Mouse (Mus musculus) midbrain, embryonic 11.5 days (tissue): ENCODE data around the gene Rpl3. TPM values are rescaled to one million over a fixed set of nuclear protein-coding genes. Genes with fewer than 3 reads are reported as not detected.

Experiments used
- ATAC-seq: fragments of 200-750 bp; cut with Nextera tagmentation; 2 replicates; pipeline ENCODE4 v1.8.0; 2017; ENCODE audit warnings: moderate TSS enrichment, moderate library complexity; ENCODE audit not compliant: low FRiP score
- DNase-seq: peaks from one replicate; pipeline ENCODE4 v3.0.0; 2015; ENCODE audit warnings: low spot score; ENCODE audit errors: missing footprints
- H3K27ac ChIP-seq: fragments of 300-500 bp; sonication (generic); 2 replicates; pipeline ENCODE4 v1.5.1; 2014; ENCODE audit warnings: low read depth, low read length
- H3K27me3 ChIP-seq: fragments of 300-500 bp; sonication (generic); 2 replicates; pipeline ENCODE4 v1.6.1; 2014; ENCODE audit warnings: mild to moderate bottlenecking, low read length, moderate library complexity, mixed read lengths; ENCODE audit not compliant: control insufficient read depth, insufficient read depth
- H3K36me3 ChIP-seq: fragments of 300-500 bp; sonication (generic); 2 replicates; pipeline ENCODE4 v1.6.1; 2014; ENCODE audit warnings: mild to moderate bottlenecking, low read length, moderate library complexity, mixed read lengths; ENCODE audit not compliant: control insufficient read depth, insufficient read depth
- H3K4me1 ChIP-seq: fragments of 300-500 bp; sonication (generic); 2 replicates; pipeline ENCODE4 v1.6.1; 2014; ENCODE audit warnings: low read length; ENCODE audit not compliant: control insufficient read depth, insufficient read depth
- H3K4me2 ChIP-seq: fragments of 300-500 bp; sonication (generic); 2 replicates; pipeline ENCODE4 v1.6.1; 2014; ENCODE audit warnings: mild to moderate bottlenecking, moderate library complexity
- H3K4me3 ChIP-seq: fragments of 300-500 bp; sonication (generic); 2 replicates; pipeline ENCODE4 v1.5.1; 2014; ENCODE audit warnings: low read depth, low read length
- H3K9ac ChIP-seq: fragments of 300-500 bp; sonication (generic); 2 replicates; pipeline ENCODE4 v1.6.1; 2014; ENCODE audit warnings: low read length
- H3K9me3 ChIP-seq: fragments of 300-500 bp; sonication (generic); 2 replicates; pipeline ENCODE4 v1.6.1; 2016; ENCODE audit warnings: low read length; ENCODE audit not compliant: control insufficient read depth
- WGBS: fragments of 180-500 bp; shearing (Covaris S2); extraction: QIAGEN DNeasy Blood & Tissue Kit; methylation state at CpG from one replicate; pipeline ENCODE4 v1.1.7; 2014; 5-methylcytosine and 5-hydroxymethylcytosine counted together
- polyA plus RNA-seq: library from polyadenylated mRNA; unstranded; fragments of >200 nt; fragmentation: Nextera tagmentation; extraction: Ambion mirVana; gene quantifications from 2 replicates; pipeline ENCODE4 v1.2.1, GENCODE M21; 2014

The Rpl3 gene
- polyA plus RNA-seq, 1 experiment from 2014 or later = 1,032 TPM

DNA sequence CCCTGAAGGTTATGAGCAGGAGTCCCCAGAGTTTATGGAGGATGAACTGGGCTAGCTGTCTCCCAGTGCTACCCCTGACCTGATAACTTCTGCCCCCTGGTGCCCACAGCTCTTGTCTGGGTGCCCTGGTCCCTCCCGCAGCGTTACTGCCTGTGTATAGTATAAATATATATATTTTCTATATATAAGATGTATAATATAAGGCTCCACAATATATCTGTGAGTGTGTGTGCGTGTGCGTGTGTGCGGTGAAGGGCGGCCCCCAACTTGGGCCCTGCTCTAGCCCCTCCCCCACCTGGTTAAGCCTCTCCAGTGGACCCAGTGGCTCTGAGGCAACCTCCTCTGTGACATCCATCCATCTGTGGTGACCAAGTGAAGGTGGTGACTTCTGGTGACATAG is 27.4 kb upstream of the Rpl3 start:
- no peak overlapping the region for H3K4me2 ChIP-seq
- H3K9ac ChIP-seq = no peak overlapping the region
- H3K36me3 ChIP-seq = no peaks in the 10 kb centered on the region
- 88% methylated on average over 6 of the region's 6 CpGs for WGBS
- no peaks in the 10 kb centered on the region for H3K27me3 ChIP-seq
- H3K4me3 ChIP-seq = no peak overlapping the region
- no peaks in the 10 kb centered on the region for H3K4me1 ChIP-seq
- DNase-seq = no peak
- H3K27ac ChIP-seq = no peak overlapping the region
- ATAC-seq = no peak
- H3K9me3 ChIP-seq = no peaks in the 10 kb centered on the region

DNA sequence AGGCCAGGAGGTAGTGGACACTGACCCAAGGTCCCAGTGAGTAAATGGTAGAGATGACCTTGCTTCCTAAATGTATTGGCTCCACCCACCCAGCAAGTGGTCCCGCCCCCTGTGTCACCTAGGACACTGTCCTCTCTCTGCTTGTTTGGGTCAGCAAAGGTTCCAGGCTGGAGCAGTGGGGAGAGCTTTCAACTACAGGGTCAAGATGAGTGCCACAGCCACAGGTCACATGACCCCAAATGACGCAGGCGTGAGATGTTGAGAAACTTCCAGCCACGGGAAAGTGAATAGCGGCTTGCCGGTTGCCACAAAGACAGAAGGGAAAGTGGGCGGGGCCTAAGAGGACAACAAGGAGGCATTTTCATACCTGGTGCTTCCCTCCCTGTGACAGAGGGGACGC is 25.5 kb upstream of the Rpl3 start:
- no peak overlapping the region for H3K9ac ChIP-seq
- H3K36me3 ChIP-seq = no peaks in the 10 kb centered on the region
- no peak overlapping the region for H3K4me2 ChIP-seq
- H3K9me3 ChIP-seq = no peaks in the 10 kb centered on the region
- H3K4me3 ChIP-seq = no peak overlapping the region
- DNase-seq (peak; percentile 39), ATAC-seq (no peak)
- H3K27me3 ChIP-seq = no peaks in the 10 kb centered on the region
- no peaks in the 10 kb centered on the region for H3K4me1 ChIP-seq
- WGBS = 64% methylated on average over 8 of the region's 8 CpGs
- no peak overlapping the region for H3K27ac ChIP-seq

DNA sequence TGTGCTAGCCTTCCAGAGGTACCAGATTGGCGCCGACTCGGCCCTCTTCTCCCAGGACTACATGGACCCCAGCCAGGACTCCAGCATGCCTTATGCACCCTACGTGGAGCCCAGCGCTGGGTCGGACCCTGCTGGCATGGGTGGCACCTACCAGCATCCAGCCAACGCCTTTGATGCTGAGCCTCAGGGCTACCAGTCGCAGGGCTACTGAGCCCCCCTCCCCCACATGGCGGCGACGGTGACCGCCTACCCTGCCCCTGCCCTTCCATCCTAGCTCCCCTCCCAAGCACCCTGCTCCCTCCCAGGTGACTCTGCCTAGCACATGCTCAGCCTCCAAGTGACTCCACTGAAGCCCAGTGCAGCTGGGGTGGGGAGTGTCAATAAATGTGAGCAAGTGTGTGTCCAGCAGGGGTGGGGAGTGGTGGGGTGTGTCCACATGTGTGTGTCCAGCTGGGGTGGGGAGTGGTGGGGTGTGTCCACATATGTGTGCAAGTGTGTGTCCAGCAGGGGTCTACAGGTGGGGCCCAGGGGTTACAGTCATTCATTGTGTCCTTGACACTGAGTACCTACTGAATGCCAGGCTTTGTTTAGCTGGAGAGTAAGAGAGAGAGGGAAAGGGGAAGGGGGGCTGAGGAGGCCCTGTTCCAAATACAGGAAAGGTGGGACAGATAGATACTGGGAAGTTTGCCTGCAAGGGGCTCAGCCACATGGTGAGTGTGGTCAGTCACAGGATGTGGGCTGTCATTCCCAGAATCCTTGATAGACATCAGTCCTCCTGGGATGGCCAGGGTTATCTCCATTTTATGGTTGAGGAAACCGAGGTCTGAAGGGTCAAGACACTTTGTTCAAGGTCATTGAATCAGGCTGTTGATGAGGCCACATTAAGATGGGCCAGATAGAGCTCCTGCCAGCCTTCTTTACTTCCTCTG is 24.5 kb upstream of the Rpl3 start:
- WGBS = 74% methylated on average over 13 of the region's 13 CpGs
- Histone ChIP-seq H3K9me3 (no peaks in the 10 kb centered on the region), H3K36me3 (no peaks in the 10 kb centered on the region), H3K27me3 (no peaks in the 10 kb centered on the region), H3K9ac (no peak overlapping the region), H3K27ac (no peak overlapping the region), H3K4me2 (peak overlapping the region; percentile 25; the same call in 1 of the 2 replicates), H3K4me3 (no peak overlapping the region), H3K4me1 (no peaks in the 10 kb centered on the region)
- ATAC-seq (no peak), DNase-seq (peak; percentile 33)

DNA sequence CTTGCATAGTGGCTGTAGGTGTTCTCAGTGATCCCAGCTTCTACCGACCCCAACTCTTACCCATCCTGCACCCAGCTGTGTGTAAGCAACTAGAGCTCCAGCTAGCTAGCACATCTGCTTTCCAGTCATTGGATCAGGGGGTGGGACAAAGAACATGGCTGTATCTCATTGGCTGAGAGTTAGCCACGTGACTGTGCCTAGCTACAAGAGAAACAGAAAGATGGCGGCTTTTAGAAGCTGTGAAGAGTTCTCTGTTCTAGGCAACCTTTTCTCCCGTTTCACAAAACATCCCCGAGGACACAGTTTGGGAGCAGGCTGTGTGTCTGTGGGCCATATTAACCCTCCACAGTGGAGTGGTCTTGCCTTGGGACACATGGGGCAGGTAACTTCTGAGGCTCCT is 23.6 kb upstream of the Rpl3 start:
- Histone ChIP-seq H3K9me3 (no peaks in the 10 kb centered on the region), H3K27ac (no peak overlapping the region), H3K4me2 (peak overlapping the region; percentile 25; the same call in 1 of the 2 replicates), H3K4me1 (no peaks in the 10 kb centered on the region), H3K9ac (no peak overlapping the region), H3K27me3 (no peaks in the 10 kb centered on the region), H3K4me3 (no peak overlapping the region), H3K36me3 (no peaks in the 10 kb centered on the region)
- DNase-seq (peak; percentile 82), ATAC-seq (no peak)
- 52% methylated on average over 5 of the region's 5 CpGs for WGBS

DNA sequence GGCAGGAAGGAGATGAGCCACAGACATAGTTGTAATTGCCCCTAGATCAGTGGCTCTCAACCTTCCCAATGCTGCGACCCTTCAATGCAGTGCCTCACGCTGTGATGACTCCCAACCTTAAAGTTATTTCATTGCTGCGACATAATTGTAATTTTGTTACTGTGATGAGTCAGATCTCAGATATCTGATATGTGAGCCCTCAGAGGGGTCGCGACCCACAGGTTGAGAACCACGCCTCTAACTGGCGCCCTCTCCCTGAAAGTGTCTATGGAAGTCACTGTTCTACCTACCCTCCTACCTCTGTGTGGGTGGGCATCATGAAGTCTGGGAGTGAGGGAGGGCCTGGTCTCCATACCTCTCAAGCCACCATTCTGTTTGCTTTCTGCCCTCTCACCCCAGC is 22.7 kb upstream of the Rpl3 start:
- H3K27me3 ChIP-seq = no peaks in the 10 kb centered on the region
- no peak for ATAC-seq
- WGBS = 92% methylated on average over 7 of the region's 7 CpGs

DNA sequence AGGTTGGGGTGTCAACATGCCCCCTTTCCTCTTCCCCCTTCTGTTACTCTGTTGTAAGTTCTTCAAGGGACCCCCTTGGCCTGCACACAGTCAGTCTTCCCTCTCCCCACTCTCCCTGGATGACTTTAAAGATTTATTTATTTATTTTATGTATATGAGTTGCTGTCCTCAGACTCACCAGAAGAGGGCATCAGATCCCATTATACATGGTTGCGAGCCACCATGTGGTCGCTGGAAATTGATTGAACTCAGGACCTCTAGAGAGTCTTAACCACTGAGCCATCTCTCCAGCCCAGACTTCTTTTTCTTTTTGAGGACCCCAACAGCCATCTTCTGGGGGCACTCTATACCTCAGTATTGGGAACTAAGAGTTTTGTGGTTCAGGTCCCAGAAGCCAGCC is 20.8 kb upstream of the Rpl3 start:
- H3K4me3 ChIP-seq = no peak overlapping the region
- no peaks in the 10 kb centered on the region for H3K9me3 ChIP-seq
- no peaks in the 10 kb centered on the region for H3K27me3 ChIP-seq
- ATAC-seq (no peak), DNase-seq (peak; percentile 73)
- 33% methylated on average over 2 of the region's 2 CpGs for WGBS
- H3K9ac ChIP-seq = no peak overlapping the region
- no peaks in the 10 kb centered on the region for H3K4me1 ChIP-seq
- H3K36me3 ChIP-seq = no peaks in the 10 kb centered on the region
- no peak overlapping the region for H3K27ac ChIP-seq
- H3K4me2 ChIP-seq = no peak overlapping the region

More for the DNA sequence above, 22.7 kb upstream of the Rpl3 start:
- H3K9ac ChIP-seq = no peak overlapping the region
- H3K4me1 ChIP-seq = no peaks in the 10 kb centered on the region
- H3K4me2 ChIP-seq = no peak overlapping the region
- no peaks in the 10 kb centered on the region for H3K36me3 ChIP-seq
- no peak overlapping the region for H3K27ac ChIP-seq
- H3K9me3 ChIP-seq = no peaks in the 10 kb centered on the region
- no peak for DNase-seq
- H3K4me3 ChIP-seq = no peak overlapping the region

DNA sequence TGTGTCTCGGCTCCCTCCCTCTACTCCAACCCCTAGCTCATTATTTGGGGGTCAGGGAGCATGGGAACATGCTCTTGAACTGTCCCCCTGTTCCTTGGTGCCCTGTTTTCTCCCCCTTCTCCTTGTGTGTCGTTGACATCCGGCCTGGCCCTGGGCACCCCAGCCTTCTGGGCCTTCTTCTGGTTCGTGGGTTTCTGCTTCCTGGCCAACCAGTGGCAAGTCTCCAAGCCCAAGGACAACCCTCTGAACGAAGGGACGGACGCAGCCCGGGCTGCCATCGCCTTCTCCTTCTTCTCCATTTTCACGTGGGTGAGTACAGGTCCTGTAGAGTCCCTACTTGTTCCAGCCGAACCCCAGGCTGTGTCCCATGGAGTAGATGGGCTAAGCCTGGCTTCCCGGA is 19.8 kb upstream of the Rpl3 start:
- Histone ChIP-seq H3K27me3 (no peaks in the 10 kb centered on the region), H3K27ac (no peak overlapping the region), H3K4me3 (no peak overlapping the region), H3K4me2 (no peak overlapping the region), H3K36me3 (no peaks in the 10 kb centered on the region), H3K9me3 (no peaks in the 10 kb centered on the region), H3K4me1 (no peaks in the 10 kb centered on the region), H3K9ac (no peak overlapping the region)
- ATAC-seq = no peak
- 84% methylated on average over 12 of the region's 12 CpGs for WGBS
- DNase-seq = no peak

DNA sequence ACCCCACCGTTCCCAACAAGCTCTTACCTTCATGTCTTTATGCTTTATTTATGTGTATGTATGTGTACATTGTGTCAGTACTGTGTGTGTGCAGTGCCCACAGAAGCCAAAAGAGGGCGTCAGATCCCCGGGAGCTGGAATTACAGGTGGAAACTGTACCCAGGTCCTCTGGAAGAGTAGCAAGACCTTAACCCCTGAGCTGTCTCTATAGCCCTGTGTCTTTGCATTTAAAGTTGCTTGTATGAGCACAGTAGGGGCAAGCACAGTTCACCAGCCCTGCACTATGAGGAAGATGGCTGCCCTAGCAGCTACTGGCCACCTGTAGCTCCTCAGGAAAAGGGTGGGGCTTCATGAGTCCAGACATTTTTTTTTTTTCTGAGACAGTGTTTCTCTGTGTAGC is 15.9 kb upstream of the Rpl3 start:
- Histone ChIP-seq H3K27me3 (no peaks in the 10 kb centered on the region), H3K4me1 (no peaks in the 10 kb centered on the region), H3K4me2 (no peak overlapping the region), H3K36me3 (no peaks in the 10 kb centered on the region), H3K27ac (no peak overlapping the region), H3K4me3 (no peak overlapping the region), H3K9ac (no peak overlapping the region), H3K9me3 (no peaks in the 10 kb centered on the region)
- no peak for ATAC-seq
- DNase-seq = no peak
- 87% methylated on average over 3 of the region's 3 CpGs for WGBS

DNA sequence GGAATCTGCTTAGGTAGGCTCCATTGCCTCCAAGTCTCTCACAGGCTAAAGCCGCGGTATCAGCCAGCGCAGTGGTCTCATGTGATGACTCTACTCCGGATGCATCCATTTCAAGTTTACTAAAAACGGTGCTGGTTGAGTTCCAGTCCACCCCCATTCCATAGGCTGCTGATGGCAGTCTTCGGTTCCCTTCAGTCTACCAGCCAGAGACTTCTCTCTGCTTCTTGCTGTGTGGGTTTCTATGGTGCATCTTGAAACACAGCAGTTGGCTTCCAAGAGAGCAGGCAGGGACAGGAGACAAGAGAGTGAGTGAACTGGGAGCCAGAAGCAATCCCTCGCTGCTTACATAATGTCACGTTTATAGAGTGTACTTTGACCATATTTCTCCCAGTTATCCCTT is 15.5 kb upstream of the Rpl3 start:
- Histone ChIP-seq H3K27ac (no peak overlapping the region), H3K9ac (no peak overlapping the region), H3K4me1 (no peaks in the 10 kb centered on the region), H3K4me3 (no peak overlapping the region), H3K36me3 (no peaks in the 10 kb centered on the region), H3K4me2 (no peak overlapping the region), H3K9me3 (no peaks in the 10 kb centered on the region), H3K27me3 (no peaks in the 10 kb centered on the region)
- DNase-seq (no peak), ATAC-seq (no peak)
- 93% methylated on average over 8 of the region's 8 CpGs for WGBS
